ENCODE assay signal across 10 mouse cellular contexts in genomic region chr15:25651820-25652219, GRCm38 (mm10).
"Had no signal": no experiment of that assay in that cellular context is flagged by ENCODE, and none has a peak within 500 bp of the region (broad histone marks: within the 10 kb centered on the region; RNA-seq: fewer than 3 reads in every experiment).

No protein-coding gene starts in this region.

- H3K4me3 ChIP-seq: intestine, embryonic 15.5 days; left cerebral cortex, adult 2 months; midbrain, embryonic 13.5 days; neural tube, embryonic 15.5 days had no signal

- H3K4me1 ChIP-seq: neural tube, embryonic 15.5 days had no signal

- DNase-seq: kidney, adult 18-20 months; kidney, postnatal 14 days; lung, adult 18-20 months; right cerebral cortex, adult 18-20 months; thymus, adult 2 months; thymus, postnatal 36 days had no signal

- H3K9ac ChIP-seq: intestine, embryonic 15.5 days; midbrain, embryonic 13.5 days; neural tube, embryonic 15.5 days had no signal

- H3K36me3 ChIP-seq: intestine, embryonic 15.5 days; midbrain, embryonic 13.5 days; neural tube, embryonic 15.5 days had no signal

- H3K27ac ChIP-seq: left cerebral cortex, adult 2 months; midbrain, embryonic 13.5 days; neural tube, embryonic 15.5 days had no signal

- H3K4me2 ChIP-seq: intestine, embryonic 15.5 days; midbrain, embryonic 13.5 days; neural tube, embryonic 15.5 days had no signal

- ATAC-seq: intestine, embryonic 15.5 days; midbrain, embryonic 13.5 days had no signal

- H3K27me3 ChIP-seq: intestine, embryonic 15.5 days; midbrain, embryonic 13.5 days; neural tube, embryonic 15.5 days had no signal

- H3K9me3 ChIP-seq: intestine, embryonic 15.5 days; neural tube, embryonic 15.5 days had no signal
